Mouse (Mus musculus): Measurements from ENCODE around the gene Zmiz1. TPM values are rescaled to one million over a fixed set of nuclear protein-coding genes. Genes with fewer than 3 reads are reported as not detected.

The Zmiz1 gene
- total RNA-seq (2021): 125 and 153 TPM in 2 replicates
- long read RNA-seq, partial matches to known transcripts: 9 of 17 reads
- long read RNA-seq, other reads (novel, unspliced or antisense): 8 of 17 reads

GRCm38 (mm10) chr14:25459016-25459393 is at the start of gene Zmiz1:
TSS of gene Zmiz1 (plus strand) at chr14:25459185.
- DNase-seq: peak; percentile 90

GRCm38 (mm10) chr14:25411848-25412527 is 47.0 kb upstream of the Zmiz1 start:
- DNase-seq: no peak

- DNase-seq: no peak
These were observed 46.2 kb upstream of the Zmiz1 start for GRCm38 (mm10) chr14:25412811-25413210.

- no peak for DNase-seq
These were observed 45.5 kb upstream of the Zmiz1 start for GRCm38 (mm10) chr14:25413510-25413909.

- no peak for DNase-seq
These were observed 44.9 kb upstream of the Zmiz1 start for GRCm38 (mm10) chr14:25414115-25414514.

DNA sequence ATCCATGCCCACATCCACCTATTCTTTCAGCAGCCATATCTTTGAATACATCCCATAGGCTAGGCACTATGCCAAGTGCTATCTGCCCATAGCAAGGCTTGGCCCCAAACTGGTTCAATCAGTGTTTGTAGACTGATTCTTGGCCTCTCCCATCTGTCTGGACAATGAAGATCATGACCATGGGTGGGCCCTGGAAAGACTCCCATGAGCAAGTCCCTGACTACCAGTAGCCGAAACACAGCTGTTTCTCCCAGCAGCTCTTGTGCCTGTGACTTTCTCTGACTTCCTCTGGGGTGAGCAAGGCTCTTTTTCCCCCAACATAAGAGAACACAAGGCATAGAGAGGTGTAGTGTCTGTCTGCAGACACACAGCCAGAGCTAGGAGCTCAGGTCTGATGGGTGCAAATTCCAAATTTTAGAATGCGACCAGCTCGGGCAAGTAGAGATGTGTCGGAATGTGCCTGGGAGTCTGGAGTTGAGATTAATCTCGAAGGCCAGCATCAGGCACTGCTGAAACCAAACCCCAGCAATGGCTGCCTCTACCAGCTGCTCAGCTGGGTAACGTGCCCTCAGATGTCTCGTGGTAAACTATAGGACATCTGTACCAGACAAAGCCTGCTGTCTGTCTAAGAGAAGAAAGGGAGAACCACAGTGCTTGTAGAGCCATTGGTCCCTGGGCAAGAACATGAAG is 38.8 kb upstream of the Zmiz1 start:
- no peak for DNase-seq

DNA sequence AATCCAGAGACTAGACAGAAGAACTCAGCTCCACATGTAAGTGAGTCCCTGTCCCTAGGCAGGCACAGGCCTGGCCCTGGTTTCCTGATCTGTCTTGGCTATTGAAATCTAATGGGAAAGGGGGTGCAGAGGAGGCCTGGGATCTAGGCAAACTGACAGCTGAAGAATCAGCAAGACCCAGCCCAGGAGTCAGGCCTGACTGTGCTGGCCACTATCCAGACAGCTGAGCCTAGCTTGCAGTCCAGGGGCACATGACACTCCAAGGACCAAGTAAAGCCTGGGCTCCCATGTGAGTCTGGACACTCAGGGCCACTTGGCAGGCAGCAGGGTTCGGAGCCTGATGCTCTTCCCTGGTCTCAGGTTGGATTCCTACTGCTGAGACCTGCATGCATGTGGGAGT is 38.0 kb upstream of the Zmiz1 start:
- peak; percentile 70 for DNase-seq

GRCm38 (mm10) chr14:25421596-25422001 is 37.4 kb upstream of the Zmiz1 start:
- no peak for DNase-seq

DNA sequence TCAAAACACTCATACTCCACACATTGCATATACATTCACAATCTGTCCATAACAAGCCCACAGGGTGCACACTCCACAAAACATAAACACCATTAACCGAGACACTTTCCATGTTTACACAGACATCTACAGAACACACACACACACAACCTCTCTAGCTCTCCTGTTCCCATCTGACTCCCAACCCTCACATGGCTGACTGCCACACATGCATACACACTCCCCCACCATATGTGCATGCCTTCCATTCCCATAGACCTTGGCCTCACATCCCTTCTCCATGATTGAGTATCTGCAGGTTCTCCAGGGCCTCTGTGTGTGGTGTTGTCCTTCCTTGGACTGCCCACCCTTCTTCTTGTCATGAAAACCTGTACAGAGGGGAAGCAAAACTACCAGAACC is 36.0 kb upstream of the Zmiz1 start:
- no peak for DNase-seq

DNA sequence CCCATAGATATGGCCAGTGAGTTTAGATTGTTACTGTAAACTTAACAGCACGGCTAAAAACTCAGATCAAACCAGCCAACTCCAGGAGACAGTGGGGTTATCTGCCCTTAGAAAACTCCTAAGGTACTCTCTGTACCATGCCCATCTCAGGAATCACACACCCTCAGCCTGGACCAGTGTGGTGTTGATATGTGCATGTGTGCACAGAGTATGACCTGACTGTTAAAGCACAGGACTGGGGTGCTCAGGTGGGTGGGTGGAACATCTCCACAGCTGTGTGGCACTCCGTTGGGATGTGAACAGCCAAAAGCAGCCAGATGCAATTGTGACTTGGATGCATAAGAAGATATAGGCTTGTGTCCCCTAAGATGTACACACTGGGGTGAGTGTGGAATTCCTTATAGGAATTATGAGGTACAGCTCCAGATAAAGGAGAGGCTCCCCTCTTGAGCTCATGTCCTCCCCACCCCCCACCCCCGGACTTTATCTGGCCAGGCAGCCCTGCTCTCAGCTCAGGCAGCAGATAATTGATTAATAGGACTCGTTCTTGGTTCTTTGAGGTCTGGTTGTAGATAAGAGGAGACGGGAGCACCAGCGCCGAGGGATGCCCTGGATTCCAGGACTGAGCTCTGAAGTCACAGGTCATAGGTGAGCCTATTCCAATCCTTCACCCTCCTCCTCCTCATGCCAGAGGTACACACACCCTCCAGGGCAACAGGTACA is 35.1 kb upstream of the Zmiz1 start:
- DNase-seq: no peak

- no peak for DNase-seq
These were observed 20.7 kb upstream of the Zmiz1 start for GRCm38 (mm10) chr14:25438255-25438654.

GRCm38 (mm10) chr14:25440116-25440515 is 18.9 kb upstream of the Zmiz1 start:
- no peak for DNase-seq

DNA sequence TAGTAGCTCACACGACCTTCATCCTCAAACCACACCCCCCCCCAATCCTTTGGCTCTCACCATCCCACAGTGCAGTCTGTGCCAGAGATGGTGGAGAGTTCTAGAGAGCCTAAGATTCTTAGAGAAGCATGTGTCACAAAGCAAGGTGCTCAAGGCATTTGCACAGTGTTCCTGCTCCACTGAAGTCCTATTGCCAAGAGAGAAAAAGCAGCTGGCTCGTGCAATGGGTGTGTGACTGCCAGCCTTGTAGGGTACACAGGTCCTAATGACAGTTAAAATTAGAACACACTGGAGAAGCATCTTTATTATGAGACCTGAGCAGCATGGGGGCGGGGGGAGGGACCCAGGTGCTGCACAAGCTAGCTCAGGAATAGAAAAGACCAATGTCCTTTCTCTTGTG is 18.2 kb upstream of the Zmiz1 start:
- DNase-seq: no peak

DNA sequence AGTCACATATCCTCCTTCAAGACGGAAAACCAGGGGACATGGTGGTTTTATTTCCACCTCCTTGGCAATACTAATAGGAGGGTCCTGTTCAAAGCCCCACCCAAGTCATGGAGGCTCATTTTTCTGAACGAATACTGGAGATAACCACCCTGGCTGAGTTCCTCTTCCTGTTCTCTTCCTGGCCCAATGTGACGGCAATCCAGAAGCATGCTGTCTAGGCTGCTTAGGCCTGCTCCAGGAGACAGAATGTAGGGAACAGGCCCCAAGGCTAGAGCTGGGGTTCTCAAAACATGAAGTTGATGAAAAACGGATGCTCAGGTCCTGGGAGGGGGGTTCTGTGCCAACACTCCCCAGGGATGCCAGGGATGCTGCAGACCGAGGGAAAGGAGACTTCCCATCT is 17.5 kb upstream of the Zmiz1 start:
- DNase-seq: no peak

- DNase-seq: no peak
These were observed 16.3 kb upstream of the Zmiz1 start for GRCm38 (mm10) chr14:25442676-25443075.

GRCm38 (mm10) chr14:25447136-25447775 is 11.7 kb upstream of the Zmiz1 start:
- no peak for DNase-seq

- no peak for DNase-seq
These were observed 10.5 kb upstream of the Zmiz1 start for GRCm38 (mm10) chr14:25448471-25448870.

- DNase-seq: no peak
These were observed 7.8 kb upstream of the Zmiz1 start for GRCm38 (mm10) chr14:25451099-25451667.

DNA sequence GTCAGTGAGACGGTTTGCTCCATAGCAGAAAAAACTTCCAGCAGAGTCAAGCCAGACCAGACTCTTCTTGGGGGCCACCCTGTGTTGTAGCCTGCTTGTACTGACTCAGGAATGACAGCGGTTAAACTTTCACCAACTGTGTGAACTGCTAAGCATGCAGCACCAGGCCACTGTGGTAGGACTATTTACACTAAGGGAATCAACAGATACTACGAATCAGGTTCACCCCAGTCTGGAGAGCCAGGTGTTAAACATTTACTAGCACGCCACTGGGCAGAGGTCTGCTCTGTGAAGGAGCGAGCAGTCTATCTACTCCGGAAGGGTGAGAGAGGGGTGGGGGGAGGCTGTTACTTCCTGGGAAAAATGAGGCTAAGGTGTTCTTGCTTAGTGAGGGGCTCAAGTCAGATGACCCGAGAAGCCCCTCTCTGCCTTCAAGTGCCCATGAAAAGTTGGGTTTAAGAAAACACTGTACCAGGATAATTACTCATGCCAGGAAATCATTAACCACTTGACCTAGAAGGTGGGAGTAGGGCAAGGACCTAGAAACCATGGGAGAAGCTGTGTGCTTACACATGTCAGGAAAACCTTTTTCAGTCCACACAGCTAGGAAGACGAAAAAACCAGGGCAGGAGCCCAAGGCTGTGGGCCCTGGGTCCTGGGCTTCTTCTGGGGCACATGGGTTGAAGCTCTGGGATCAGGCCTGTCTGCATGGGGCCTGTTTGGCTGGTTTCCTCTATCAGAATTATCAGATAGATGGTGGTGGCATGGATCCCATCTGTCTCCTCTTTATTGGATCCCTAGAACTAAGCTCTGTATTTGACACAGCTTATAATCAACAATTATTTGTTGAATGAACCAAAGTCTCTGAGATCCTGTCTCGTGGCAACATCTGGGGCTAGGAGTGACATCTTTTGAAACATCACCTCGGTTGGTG is 7.0 kb upstream of the Zmiz1 start:
- no peak for DNase-seq

DNA sequence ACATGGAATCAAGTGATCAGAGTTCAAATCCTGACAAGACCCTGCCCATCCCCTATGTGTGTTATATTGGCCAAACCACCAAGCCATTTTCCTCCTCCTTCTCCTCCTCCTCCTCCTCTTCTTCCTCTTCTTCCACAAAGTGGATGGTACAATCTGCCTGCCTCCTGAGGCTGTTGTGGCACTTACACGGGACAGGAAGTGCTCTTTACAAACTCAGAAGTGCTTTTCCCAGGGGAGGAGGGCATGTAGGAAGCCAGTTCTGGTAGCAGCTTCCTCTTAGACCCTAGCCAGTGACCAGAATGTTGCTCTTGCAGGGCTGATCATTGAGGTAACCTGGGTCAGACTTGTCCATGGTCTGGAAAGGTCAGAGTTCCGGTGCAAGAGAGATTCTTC is 6.4 kb upstream of the Zmiz1 start:
- DNase-seq: no peak

- DNase-seq: no peak
These were observed 4.8 kb upstream of the Zmiz1 start for GRCm38 (mm10) chr14:25454066-25454760.

Measured in adrenal gland, postnatal 25 days (tissue).